21 mouse cellular contexts compared by ENCODE assay signal in the genomic region with DNA sequence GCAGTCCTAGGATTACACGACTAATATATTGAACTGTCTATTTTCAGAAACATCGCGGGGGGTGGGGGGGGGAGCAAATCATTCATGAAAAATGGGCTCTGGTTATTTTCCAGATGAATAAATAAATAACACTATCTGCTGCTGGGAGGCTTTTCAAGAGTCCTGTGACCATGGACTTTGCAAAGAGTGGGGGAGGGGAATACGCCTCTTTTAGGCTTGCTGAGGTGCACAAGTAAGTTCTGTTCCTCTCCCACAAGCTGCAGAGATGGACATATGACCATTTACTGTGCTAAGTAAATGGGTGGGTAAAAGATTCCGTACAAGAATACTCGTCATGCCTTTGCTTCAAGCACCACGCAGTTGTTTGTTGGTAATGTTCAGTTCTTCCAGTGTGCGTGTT. TPM values are rescaled to one million over a fixed set of nuclear protein-coding genes. Genes with fewer than 3 reads are reported as not detected.
DNase-seq lines count a peak whose midpoint lies in the region; ATAC-seq and TF ChIP-seq lines count a peak whose summit lies in the region.
"Had no signal": no experiment of that assay in that cellular context is flagged by ENCODE, and none has a peak within 500 bp of the region (broad histone marks: within the 10 kb centered on the region; RNA-seq: fewer than 3 reads in every experiment).

No protein-coding gene starts in this region.

- H3K27me3 ChIP-seq in intestine, embryonic 15.5 days (replicated peaks): no peaks in the 10 kb centered on the region
- no peaks in the 10 kb centered on the region for H3K27me3 ChIP-seq in intestine, postnatal 0 days (replicated peaks; ENCODE audit: control insufficient read depth, insufficient read depth, low read length)
- H3K27me3 ChIP-seq in kidney, embryonic 14.5 days (ENCODE audit: control insufficient read depth, insufficient read depth, low read length): no peaks in the 10 kb centered on the region
- H3K27me3 ChIP-seq in intestine, embryonic 16.5 days (replicated peaks; ENCODE audit: control insufficient read depth, insufficient read depth, low read length): no peaks in the 10 kb centered on the region
- H3K27me3 ChIP-seq: forebrain, embryonic 13.5 days; hindbrain, embryonic 12.5 days; hindbrain, embryonic 15.5 days had no signal

- no peaks in the 10 kb centered on the region for H3K9me3 ChIP-seq in intestine, embryonic 15.5 days
- no peaks in the 10 kb centered on the region for H3K9me3 ChIP-seq in intestine, postnatal 0 days (ENCODE audit: control insufficient read depth)
- H3K9me3 ChIP-seq in kidney, embryonic 14.5 days (ENCODE audit: control insufficient read depth, low read length): no peaks in the 10 kb centered on the region
- no peaks in the 10 kb centered on the region for H3K9me3 ChIP-seq in intestine, embryonic 16.5 days (ENCODE audit: control insufficient read depth, low read length)
- H3K9me3 ChIP-seq: forebrain, embryonic 10.5 days; forebrain, embryonic 13.5 days; hindbrain, embryonic 12.5 days; hindbrain, embryonic 15.5 days had no signal

- ATAC-seq in intestine, embryonic 15.5 days: 0 out of 2 replicates have a peak, but pooled peaks have one; percentile 39
- ATAC-seq in intestine, postnatal 0 days: no peak
- ATAC-seq in kidney, embryonic 14.5 days (ENCODE audit: low FRiP score, low TSS enrichment): no peak
- peak; percentile 58 for ATAC-seq in intestine, embryonic 16.5 days
- ATAC-seq: activated CD4-positive, CD25-positive, alpha-beta regulatory T cell, adult 4 months; forebrain, embryonic 13.5 days; forebrain, embryonic 16.5 days had no signal

- no peak overlapping the region for H3K4me3 ChIP-seq in intestine, embryonic 15.5 days (replicated peaks)
- H3K4me3 ChIP-seq in intestine, postnatal 0 days (ENCODE audit: low read depth, low read length): no peak overlapping the region
- no peak overlapping the region for H3K4me3 ChIP-seq in kidney, embryonic 14.5 days (ENCODE audit: low read length)
- H3K4me3 ChIP-seq in intestine, embryonic 16.5 days (ENCODE audit: low read length): no peak overlapping the region
- H3K4me3 ChIP-seq: forebrain, embryonic 10.5 days; forebrain, embryonic 13.5 days; gastrocnemius, adult 2 months; hindbrain, embryonic 12.5 days; hindbrain, embryonic 15.5 days had no signal

- no peak overlapping the region for H3K9ac ChIP-seq in intestine, embryonic 15.5 days
- no peak overlapping the region for H3K9ac ChIP-seq in intestine, postnatal 0 days (ENCODE audit: low read depth, low read length)
- H3K9ac ChIP-seq in kidney, embryonic 14.5 days (ENCODE audit: low read depth, low read length): no peak overlapping the region
- H3K9ac ChIP-seq in intestine, embryonic 16.5 days (ENCODE audit: low read depth, low read length): no peak overlapping the region
- H3K9ac ChIP-seq: forebrain, embryonic 13.5 days; hindbrain, embryonic 12.5 days; hindbrain, embryonic 15.5 days had no signal

- no peak overlapping the region for H3K27ac ChIP-seq in intestine, embryonic 15.5 days
- H3K27ac ChIP-seq in intestine, postnatal 0 days (ENCODE audit: low read depth, low read length): no peak overlapping the region
- no peak overlapping the region for H3K27ac ChIP-seq in kidney, embryonic 14.5 days (ENCODE audit: low read depth, low read length)
- H3K27ac ChIP-seq in intestine, embryonic 16.5 days (ENCODE audit: low read length): no peak overlapping the region; the same call in 1 of the 2 replicates
- H3K27ac ChIP-seq: forebrain, embryonic 10.5 days; forebrain, embryonic 13.5 days; gastrocnemius, adult 2 months; hindbrain, embryonic 12.5 days; hindbrain, embryonic 15.5 days had no signal

- WGBS in intestine, embryonic 15.5 days: 71% methylated on average over 8 of the region's 8 CpGs
- 54% methylated on average over 8 of the region's 8 CpGs for WGBS in intestine, postnatal 0 days
- WGBS in kidney, embryonic 14.5 days: 84% methylated on average over 8 of the region's 8 CpGs
- WGBS in intestine, embryonic 16.5 days: 67% methylated on average over 8 of the region's 8 CpGs

- H3K4me2 ChIP-seq in intestine, embryonic 15.5 days (replicated peaks): no peak overlapping the region
- H3K4me2 ChIP-seq in intestine, postnatal 0 days (replicated peaks; ENCODE audit: low read depth): no peak overlapping the region
- H3K4me2 ChIP-seq in kidney, embryonic 14.5 days (replicated peaks; ENCODE audit: low read depth, low read length): no peak overlapping the region
- no peak overlapping the region for H3K4me2 ChIP-seq in intestine, embryonic 16.5 days (ENCODE audit: low read depth, low read length)
- H3K4me2 ChIP-seq: forebrain, embryonic 13.5 days; heart, embryonic 11.5 days; hindbrain, embryonic 12.5 days; hindbrain, embryonic 15.5 days had no signal

- no peaks in the 10 kb centered on the region for H3K36me3 ChIP-seq in intestine, embryonic 15.5 days
- H3K36me3 ChIP-seq in intestine, postnatal 0 days (ENCODE audit: control insufficient read depth, insufficient read depth): no peaks in the 10 kb centered on the region
- no peaks in the 10 kb centered on the region for H3K36me3 ChIP-seq in kidney, embryonic 14.5 days (ENCODE audit: control insufficient read depth, insufficient read depth, low read length)
- no peaks in the 10 kb centered on the region for H3K36me3 ChIP-seq in intestine, embryonic 16.5 days (ENCODE audit: control insufficient read depth, insufficient read depth, low read length)
- H3K36me3 ChIP-seq: forebrain, embryonic 10.5 days; hindbrain, embryonic 12.5 days; hindbrain, embryonic 15.5 days had no signal

- no peak for TF ChIP-seq CTCF in intestine, postnatal 0 days (IDR thresholded peaks at IDR 0.05; ENCODE audit: low read depth)

- no peaks in the 10 kb centered on the region for H3K4me1 ChIP-seq in intestine, embryonic 15.5 days (replicated peaks)
- H3K4me1 ChIP-seq in intestine, postnatal 0 days (replicated peaks; ENCODE audit: control insufficient read depth, insufficient read depth, low read length): no peaks in the 10 kb centered on the region
- no peaks in the 10 kb centered on the region for H3K4me1 ChIP-seq in kidney, embryonic 14.5 days (ENCODE audit: control insufficient read depth, insufficient read depth, low read length)
- no peaks in the 10 kb centered on the region for H3K4me1 ChIP-seq in intestine, embryonic 16.5 days (ENCODE audit: control insufficient read depth, insufficient read depth, low read length)
- H3K4me1 ChIP-seq: forebrain, embryonic 10.5 days; forebrain, embryonic 13.5 days; hindbrain, embryonic 12.5 days; hindbrain, embryonic 15.5 days had no signal

- DNase-seq in kidney, postnatal 10 days: peak; percentile 9
- DNase-seq in c-Kit-positive CD71-positive TER-119-positive erythroid progenitor cells, embryonic 14.5 days (ENCODE audit: low spot score): no peak
- DNase-seq: adrenal gland, adult 8-10 months; adrenal gland, postnatal 25 days; cerebellum, adult 18-20 months; cerebellum, adult 9-10 months; cerebellum, postnatal 14 days; gastrocnemius, adult 2 months; gastrocnemius, postnatal 14 days; heart, adult 11 months had no signal

RNA-seq across cellular contexts. Expression of a gene that starts 46.0 kb away (rescaled TPM):
- polyA plus RNA-seq in intestine, embryonic 15.5 days (2015; fragmentation: Nextera tagmentation; extraction: Ambion mirVana): 21.3 and 21.5 TPM in 2 replicates
- polyA plus RNA-seq in intestine, postnatal 0 days (2015; fragmentation: Nextera tagmentation; extraction: Ambion mirVana): 16.4 and 17.3 TPM in 2 replicates
- polyA plus RNA-seq in kidney, embryonic 14.5 days (2014; fragmentation: Nextera tagmentation; extraction: Ambion mirVana): 32.5 and 68.9 TPM in 2 replicates
- 14.3 and 15.8 TPM in 2 replicates for polyA plus RNA-seq in intestine, embryonic 16.5 days (2015; fragmentation: Nextera tagmentation; extraction: Ambion mirVana)

Comparison
In these comparisons a context has a peak if more than half of its experiments do, and no peak if none do; other contexts are left out.
1. ATAC-seq: peak in intestine, embryonic 15.5 days (single experiment) and intestine, embryonic 16.5 days (single experiment); none in intestine, postnatal 0 days (single experiment) and kidney, embryonic 14.5 days (single experiment).